Mouse (Mus musculus) WW6 (cell line): ENCODE results near the gene Nup107.

Source experiments
- DNase-seq: peaks from one replicate; pipeline ENCODE4 v3.0.0-alpha.2; 2013; ENCODE audit warnings: low read depth, low spot score

The Nup107 gene

GRCm38 (mm10) chr10:117778951-117779350 lies 13.6 kb downstream of the Nup107 start:
- no peak for DNase-seq

- no peak for DNase-seq
These were observed 14.1 kb downstream of the Nup107 start for GRCm38 (mm10) chr10:117778328-117778910.

GRCm38 (mm10) chr10:117777501-117778327 lies 14.8 kb downstream of the Nup107 start:
- DNase-seq, result no peak

- DNase-seq, result no peak
These were observed 15.4 kb downstream of the Nup107 start for GRCm38 (mm10) chr10:117777103-117777470.

- no peak for DNase-seq
These were observed 16.0 kb downstream of the Nup107 start for GRCm38 (mm10) chr10:117776281-117777102.

- no peak for DNase-seq
These were observed 16.9 kb downstream of the Nup107 start for GRCm38 (mm10) chr10:117775401-117776144.

GRCm38 (mm10) chr10:117774817-117775120 lies 17.7 kb downstream of the Nup107 start:
- DNase-seq, result no peak

GRCm38 (mm10) chr10:117774011-117774816 lies 18.3 kb downstream of the Nup107 start:
- DNase-seq, result no peak

GRCm38 (mm10) chr10:117773106-117773720 lies 19.3 kb downstream of the Nup107 start:
- no peak for DNase-seq

- no peak for DNase-seq
These were observed 20.0 kb downstream of the Nup107 start for GRCm38 (mm10) chr10:117772364-117773105.

GRCm38 (mm10) chr10:117771131-117771510 lies 21.4 kb downstream of the Nup107 start:
- no peak for DNase-seq

- no peak for DNase-seq
These were observed 22.0 kb downstream of the Nup107 start for GRCm38 (mm10) chr10:117770286-117771130.

GRCm38 (mm10) chr10:117769541-117770285 lies 22.8 kb downstream of the Nup107 start:
- DNase-seq, result no peak

GRCm38 (mm10) chr10:117768141-117768440 lies 24.4 kb downstream of the Nup107 start:
- no peak for DNase-seq

- no peak for DNase-seq
These were observed 25.0 kb downstream of the Nup107 start for GRCm38 (mm10) chr10:117767286-117768140.

- DNase-seq, result no peak
These were observed 25.7 kb downstream of the Nup107 start for GRCm38 (mm10) chr10:117766896-117767160.

GRCm38 (mm10) chr10:117766111-117766895 lies 26.2 kb downstream of the Nup107 start:
- no peak for DNase-seq
